Mouse (Mus musculus) c-Kit-negative CD71-positive TER-119-positive erythroid progenitor cells, embryonic 14.5 days (primary cell): Measurements from ENCODE around the gene Arhgef28.
"Not testable (repeated sequence)": the region's sequence is repeated elsewhere in the genome, so short reads cannot be mapped to it uniquely, and the experiment has no call there.

Experiments
- DNase-seq: peaks from one replicate; pipeline ENCODE4 v3.0.0-alpha.2; 2013; ENCODE audit warnings: low read depth, low spot score

The Arhgef28 gene

GRCm38 (mm10) chr13:98073190-98073589 is 133.0 kb downstream of the Arhgef28 start:
- DNase-seq, result no peak

GRCm38 (mm10) chr13:98070458-98070857 is 135.8 kb downstream of the Arhgef28 start:
- DNase-seq, result no peak

- DNase-seq, result no peak
These were observed 136.6 kb downstream of the Arhgef28 start for GRCm38 (mm10) chr13:98069646-98070045.

- DNase-seq, result no peak
These were observed 143.4 kb downstream of the Arhgef28 start for GRCm38 (mm10) chr13:98062843-98063242.

DNA sequence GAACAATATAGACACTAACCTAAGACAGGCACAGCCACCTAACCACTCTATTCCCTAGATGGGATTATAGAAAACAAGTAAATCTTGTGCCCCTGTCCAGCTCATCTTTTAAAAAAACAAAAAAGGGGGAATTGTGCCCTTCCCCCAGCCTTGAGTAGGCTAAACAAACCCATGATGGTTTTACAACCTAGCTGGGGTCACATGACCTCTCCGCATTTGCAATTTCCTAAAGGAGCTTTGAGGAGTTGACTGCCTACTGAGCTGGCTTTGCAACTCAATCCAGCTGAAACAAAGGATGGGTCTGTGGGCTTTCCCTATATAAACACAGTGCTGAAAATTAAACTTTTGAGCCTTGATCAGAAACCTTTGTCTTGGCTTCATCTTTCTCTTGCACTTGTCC is 146.1 kb downstream of the Arhgef28 start:
- not testable (repeated sequence) for DNase-seq

DNA sequence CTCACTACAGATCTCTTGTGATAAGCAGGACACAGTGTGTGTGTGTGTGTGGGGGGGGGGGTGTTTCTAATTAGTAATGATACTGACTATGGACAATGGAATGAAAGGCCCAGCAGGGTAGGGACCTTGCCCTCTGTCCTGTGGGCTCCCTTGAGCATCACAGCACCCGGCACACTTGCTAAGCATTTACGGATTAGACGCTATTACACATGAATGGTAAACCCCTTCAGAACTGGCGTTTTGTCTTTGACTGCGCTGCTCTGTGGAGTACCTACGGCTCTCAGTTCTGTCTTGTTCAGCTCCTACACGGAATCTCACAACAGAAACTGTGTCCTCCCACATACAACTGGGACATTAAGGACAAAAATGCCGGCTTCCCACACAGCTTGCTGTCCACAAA is 151.0 kb downstream of the Arhgef28 start:
- no peak for DNase-seq

DNA sequence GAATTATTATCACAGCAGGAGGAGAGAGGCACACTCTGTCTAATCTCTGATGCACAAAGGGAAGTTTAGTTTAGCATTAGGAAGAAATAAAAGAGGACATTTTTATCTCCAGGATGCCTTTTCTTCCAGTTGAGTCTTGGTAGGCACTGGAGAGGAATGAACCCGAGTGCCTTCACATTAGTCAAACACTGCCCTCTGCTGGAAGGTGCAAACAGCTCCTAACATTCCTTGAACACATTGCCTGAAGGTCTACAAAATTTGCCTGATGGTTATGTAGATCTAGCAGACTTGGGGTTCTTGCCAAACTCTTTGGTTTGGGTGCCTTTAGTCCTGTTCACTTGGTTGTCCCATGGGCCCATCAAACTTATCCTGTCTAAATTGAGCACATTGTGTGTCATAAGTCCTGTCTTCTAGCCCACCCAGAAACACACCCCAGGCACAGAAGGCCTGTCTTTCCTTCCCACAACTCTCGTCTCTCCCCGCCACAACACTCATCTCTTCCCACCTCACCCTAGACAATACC is 165.6 kb downstream of the Arhgef28 start:
- no peak for DNase-seq

DNA sequence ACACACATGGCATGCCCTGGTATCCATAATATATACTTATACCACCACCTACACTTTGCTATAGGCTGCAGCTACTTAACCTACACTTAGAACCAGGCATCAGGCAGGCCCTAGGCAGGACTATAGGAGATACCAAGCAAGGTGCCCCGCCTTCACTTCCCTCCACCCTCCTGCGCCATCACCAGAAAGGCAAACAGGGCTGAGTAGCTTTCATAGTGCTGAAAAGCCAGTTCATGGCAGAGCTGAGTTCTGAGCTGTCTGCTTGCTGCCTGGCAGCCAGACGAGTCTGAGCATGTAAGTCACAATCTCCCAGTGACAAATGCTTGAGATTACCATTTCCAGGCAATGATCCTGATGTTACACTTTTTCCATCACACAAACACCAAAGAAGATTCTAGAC is 167.5 kb downstream of the Arhgef28 start:
- no peak for DNase-seq

GRCm38 (mm10) chr13:98037693-98038092 is 168.5 kb downstream of the Arhgef28 start:
- no peak for DNase-seq

- no peak for DNase-seq
These were observed 174.6 kb downstream of the Arhgef28 start for GRCm38 (mm10) chr13:98031642-98031960.

GRCm38 (mm10) chr13:98030959-98031641 is 175.1 kb downstream of the Arhgef28 start:
- peak; percentile 25 for DNase-seq

- no peak for DNase-seq
These were observed 176.2 kb downstream of the Arhgef28 start for GRCm38 (mm10) chr13:98030041-98030440.

DNA sequence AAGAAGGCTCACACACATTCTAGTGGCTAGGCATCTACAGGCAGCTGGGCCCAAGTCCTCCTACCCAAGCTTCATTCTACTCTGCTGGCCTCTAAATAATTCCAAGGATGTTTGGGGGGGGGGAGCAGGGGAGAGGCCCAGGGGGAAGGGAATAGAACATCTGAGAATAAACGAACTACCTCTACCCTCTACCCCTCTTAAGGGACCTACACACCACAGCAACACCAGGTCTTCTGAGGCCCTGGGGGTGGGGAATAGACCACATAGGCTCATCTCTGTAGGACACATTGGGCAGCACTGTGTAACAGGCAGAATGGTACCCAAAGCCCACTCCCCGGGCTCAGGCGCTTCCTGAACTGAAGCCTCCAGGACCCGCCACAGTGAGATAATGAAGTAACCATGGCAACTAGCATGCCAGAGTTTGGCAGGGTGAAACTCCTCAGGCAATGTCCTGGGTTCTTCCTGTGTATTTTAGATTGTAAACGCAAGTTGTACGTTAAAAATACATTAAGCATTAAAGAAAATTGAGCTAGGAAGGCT is 177.5 kb downstream of the Arhgef28 start:
- no peak for DNase-seq

DNA sequence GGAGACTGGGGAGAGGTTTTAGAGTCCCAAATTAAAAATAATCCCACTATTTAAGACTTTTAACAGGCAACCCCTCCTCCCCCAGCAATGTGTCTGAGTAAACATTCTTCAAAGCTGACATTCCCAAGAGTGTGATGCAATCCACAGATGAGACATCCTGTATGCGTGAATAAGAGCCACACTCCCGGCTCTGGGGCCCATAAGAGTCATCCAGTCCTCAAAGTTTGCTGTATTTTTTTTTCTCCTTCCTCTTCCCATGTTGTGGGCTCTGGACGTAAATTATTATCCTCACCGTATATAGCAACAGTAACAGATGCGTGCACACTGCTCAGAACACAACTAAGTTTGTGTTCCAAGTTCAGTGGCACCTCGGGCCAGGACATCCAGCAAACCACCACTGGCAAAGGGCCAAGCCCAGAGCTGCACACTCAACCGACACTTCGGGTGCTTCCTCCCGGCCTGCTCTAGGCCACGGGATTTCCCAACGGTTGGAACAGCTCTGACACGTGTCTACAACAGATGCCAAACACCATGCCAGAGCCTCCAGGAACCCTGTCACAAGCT is 178.5 kb downstream of the Arhgef28 start:
- DNase-seq, result no peak

- no peak for DNase-seq
These were observed 179.1 kb downstream of the Arhgef28 start for GRCm38 (mm10) chr13:98027122-98027521.

DNA sequence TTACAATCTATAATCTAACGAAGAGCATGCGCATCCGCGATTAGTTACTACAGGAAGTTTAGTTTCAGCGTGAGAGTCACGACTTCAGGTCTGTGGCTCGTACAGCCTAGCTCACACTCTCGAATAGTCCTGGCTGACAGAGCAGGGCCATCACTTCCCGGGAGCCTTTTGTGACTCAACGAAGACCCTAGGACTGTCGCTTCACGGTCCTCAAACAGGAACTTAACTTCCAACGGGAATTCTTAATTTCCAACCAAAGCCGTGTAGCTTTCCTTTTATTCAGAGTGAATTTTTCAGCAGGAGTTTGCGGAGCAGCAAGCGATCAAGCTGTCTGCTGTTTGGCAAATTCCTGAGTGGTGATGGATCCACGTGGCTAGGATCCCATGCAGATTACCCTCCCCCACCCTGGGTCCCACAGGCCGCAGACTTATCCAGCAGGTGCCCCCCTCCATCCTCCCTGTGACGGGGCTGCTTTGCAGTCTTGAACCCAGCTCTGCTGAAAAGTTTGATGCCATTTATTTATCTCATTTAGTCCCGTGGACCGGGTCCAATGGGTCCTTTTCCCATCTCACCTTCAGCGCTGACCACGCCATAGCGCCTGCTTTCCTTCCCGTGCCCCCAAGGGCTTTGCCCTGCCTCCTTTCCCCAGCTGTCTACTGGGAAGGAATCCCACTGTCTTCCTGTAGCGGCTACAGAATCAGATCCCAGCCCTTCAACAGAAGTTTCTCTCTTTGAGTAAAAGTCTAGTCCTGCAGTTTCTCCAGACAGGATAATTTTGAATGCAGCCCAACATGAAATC is 180.3 kb downstream of the Arhgef28 start:
- DNase-seq, result no peak

DNA sequence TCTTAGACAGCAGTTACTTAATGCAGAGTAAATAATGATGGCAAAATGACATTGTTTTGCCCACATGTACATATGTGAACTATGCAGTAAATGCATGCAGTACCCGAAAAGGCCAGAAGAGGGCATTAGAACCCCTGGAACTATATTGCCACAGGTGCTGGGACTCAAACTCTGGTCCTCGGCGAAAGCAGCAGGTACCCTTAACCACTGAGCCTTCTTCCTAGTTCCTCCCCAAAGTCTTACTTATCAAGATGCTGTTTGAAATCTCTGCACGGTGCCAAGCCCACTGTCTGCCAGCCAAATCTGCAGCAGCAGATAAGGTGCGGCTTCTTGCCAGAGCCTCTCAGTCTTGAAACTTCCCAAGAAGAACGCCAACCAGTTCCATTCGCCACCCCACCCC is 181.1 kb downstream of the Arhgef28 start:
- peak; percentile 17 for DNase-seq

- no peak for DNase-seq
These were observed 181.6 kb downstream of the Arhgef28 start for GRCm38 (mm10) chr13:98024680-98025079.

- DNase-seq, result no peak
These were observed 184.3 kb downstream of the Arhgef28 start for GRCm38 (mm10) chr13:98021906-98022305.

GRCm38 (mm10) chr13:98018837-98019236 is 187.4 kb downstream of the Arhgef28 start:
- not testable (repeated sequence) for DNase-seq

DNA sequence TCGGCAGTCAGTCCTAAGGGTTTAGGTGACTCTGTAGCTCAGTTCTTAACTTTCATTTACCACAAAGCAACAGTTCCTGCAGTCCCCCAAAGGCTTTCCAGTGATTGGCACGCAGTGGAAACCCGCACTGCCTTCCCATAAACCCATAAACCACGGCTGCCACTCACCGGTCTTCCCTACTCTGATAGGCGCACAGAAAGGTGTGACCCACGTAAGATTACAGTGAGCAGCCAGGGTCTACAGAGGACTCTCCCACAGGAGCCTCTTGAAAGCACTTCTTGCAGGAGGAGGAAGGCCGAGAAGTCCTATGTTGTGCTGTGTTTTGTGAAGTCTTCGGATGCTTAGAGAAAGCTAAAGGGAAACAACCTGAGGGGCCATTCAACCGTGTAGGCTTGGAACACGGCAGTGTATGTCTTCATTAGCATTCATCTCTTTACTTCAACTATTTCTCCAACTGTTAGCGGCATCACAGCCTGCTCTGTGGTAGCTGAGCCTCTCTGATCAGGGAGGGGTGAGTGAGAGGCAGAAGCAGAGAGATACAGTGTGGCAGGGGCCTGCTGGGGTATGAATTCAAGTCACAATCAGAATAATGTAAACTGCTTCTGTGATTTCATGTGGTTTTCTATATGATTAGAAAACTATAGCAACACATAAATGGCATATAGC is 189.2 kb downstream of the Arhgef28 start:
- DNase-seq, result no peak
